Mouse (Mus musculus) spleen, adult 18-20 months (tissue): Measurements from ENCODE around the gene Ganab.
"Not testable (repeated sequence)": the region's sequence is repeated elsewhere in the genome, so short reads cannot be mapped to it uniquely, and the experiment has no call there.

Experiments used
- DNase-seq, 2 experiments: peaks; one replicate each; pipeline ENCODE4 v3.0.0; 2022; ENCODE audit warnings: mixed read lengths in 2 of 2

Ganab gene

DNA sequence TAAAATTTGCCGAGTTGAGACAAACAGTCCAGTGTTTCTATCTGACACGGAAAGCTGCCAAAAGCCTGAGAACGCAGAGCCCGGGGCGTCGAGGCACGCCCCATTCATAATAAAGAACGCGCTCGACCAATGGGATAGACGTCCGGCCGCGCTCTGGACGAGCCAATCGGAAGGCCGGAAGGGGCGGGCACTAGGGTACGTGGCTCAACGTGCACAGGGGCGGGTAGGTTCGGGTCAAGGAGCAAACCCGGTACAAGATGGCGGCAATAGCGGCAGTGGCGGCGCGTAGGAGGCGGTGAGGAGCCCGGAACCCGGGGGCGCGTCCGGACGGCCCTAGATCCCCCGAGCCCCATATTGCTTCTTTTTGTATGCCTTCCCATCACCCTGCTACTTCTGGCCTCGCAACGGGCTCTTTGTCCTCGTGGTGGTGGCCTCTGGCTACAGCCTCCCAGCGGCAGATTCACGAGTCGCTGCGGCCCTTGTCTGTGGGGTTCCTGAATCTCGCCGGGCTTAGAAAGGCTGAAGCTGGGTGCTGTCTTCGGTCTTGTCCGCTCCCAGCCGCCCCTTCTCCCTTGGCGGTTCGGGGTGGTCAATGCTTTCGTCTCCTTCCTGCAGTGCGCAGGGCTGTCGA is at the start of gene Ganab:
TSS of gene Ganab (plus strand) at position 207 of the 631 bp plus-strand sequence.
- peak; percentile 90 for DNase-seq

DNA sequence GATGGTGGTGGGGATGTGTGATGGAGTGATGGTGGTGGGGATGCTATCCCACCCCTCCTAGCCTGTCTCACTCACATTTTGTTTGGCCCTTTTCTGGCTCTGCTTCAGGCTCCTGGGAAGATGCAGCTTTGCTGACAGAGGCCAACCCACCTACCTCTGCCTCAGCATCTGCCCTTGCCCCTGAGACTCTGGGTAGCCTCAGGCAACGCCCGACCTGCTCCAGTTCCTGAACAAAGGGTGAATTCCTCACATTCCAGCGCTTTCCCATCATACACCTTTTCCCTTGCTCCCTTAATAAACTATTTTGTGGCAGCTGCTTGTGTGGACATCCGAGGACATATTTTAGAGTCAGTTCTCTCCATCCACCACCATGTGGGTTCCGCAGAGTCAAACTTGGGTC is 49.5 kb upstream of the Ganab start:
- no peak for DNase-seq

DNA sequence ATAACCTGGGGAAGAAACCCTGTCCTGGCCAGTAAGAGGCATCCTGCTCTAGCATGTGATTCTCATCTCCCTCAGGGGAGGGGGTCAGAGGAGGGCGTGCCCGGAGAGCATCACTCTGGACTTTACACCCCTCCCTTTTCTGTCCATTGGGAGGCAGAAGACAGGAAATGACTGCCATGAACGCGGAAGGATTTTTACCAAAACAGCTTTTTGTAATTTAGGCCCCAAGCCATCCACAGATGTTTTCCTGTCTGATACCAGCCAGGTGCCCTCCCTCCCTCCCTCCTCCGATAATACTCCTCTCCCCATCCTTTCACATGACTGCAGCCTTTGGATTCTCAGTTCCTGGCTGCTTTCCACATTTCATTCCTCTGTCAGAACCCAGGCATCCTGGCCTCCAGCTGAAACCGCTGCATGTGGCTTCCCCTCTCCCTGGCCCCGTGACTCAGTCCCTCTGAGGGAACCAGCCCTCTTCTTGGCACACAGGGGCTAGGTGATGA is 47.4 kb upstream of the Ganab start, which contains the start of gene Lrrn4cl:
TSS of gene Lrrn4cl (plus strand) at position 367 of the 500 bp plus-strand sequence.
- DNase-seq: no peak

DNA sequence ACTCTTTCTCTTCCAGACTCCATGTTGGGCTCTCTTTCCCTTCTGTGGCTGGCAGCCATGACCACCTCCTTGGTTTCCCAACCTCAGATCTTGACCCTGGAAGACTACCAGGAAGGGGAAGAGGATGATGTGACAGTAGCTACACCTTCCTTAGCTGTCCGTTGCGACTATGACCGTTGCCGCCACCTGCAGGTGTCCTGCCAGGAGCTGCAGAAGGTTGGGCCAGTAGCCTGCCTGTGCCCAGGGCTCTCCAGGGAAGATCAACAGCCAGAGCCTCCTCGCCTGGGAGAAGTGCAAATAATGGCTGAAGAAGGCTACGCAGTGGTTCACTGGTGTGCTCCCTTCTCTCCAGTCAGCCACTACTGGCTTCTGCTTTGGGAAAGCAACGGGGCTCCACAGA is 46.2 kb upstream of the Ganab start:
- DNase-seq: no peak

DNA sequence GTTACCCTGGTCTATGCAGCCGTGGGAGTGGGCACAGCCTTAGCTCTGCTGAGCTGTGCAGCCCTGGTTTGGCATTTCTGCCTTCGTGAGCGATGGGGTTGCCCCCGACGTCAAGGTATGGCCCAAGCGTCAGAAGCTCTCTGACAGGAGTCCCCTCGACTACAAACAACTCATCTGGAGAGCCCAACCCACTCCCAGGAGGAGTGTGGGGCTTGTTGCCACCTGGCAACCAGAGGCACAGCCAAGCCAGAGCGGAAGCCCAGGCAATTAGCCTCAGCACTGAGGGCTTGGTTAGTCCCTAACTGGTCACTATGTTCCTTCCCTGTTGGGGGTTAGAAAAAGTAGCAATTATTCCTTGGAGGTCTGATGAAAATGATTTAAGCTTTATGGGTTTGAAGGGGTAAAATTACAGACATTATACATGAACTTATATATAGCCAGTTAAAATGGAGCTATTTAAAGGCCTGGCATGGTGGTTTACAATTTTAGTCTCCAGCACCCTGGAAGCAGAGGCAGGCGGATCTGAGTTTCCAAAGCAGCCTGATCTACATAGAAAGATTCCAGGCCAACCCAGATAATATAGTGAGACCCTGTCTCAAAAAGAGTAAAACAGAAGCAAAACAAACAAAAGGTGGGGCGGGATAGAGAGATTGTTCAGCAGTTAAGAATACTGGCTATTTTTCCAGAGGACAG is 45.5 kb upstream of the Ganab start:
- DNase-seq: no peak

DNA sequence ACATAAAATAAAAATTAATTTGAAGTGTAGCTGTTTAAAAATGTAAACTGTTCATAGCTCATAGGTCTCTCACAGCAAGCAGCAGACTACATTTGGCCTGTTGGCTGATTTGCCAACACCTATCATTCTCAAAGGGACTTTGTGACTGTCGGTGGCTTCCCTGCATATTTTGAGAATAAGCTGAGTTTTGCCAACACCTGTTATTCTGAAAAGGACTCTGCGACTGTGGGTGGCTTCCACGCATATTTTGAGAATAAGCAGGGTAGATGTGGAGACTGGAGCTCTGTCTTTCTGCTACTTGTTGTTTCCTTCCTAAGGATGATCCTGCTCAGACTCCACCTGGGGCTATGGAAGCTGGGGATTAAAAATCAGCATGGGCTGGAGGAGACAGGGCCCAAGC is 44.8 kb upstream of the Ganab start:
- DNase-seq: no peak

DNA sequence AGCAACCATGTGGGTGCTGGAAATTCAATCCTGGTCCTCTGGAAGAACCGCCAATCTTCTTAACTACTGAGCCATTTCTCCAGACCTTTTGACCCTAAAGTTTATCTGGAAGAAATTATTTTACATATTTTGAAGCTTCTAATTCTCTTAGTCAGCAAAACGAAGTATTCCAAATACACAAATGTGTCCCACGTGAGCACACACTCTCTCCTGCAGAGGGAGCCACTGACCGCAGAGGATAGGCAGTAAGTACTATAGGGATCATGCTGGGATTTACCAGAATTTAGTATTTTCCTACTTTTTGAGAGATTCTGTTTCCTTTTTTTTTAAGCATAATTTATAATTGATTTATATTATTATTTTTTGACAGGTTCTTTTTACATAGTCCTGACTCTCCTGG is 40.2 kb upstream of the Ganab start:
- DNase-seq: peak in 1 of 2 experiments; percentile 32

DNA sequence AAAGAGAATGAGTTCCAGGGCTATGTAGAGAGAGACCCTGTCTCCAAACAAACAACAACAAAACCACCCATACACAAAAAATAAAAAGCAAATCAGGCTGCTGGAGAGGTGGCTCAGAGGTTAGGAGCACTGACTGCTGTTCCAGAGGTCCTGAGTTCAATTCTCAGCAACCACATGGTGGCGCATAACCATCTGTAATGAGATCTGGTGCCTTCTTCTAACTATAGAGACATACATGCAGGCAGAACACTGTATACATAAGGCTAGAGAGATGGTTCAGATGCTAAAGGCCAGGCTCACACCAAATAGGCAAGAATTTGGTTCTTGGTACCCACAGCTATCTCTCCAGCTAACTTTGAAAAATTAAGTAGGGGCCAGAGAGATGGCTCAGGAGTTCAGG is 38.9 kb upstream of the Ganab start:
- DNase-seq: peak in 1 of 2 experiments; percentile 52

DNA sequence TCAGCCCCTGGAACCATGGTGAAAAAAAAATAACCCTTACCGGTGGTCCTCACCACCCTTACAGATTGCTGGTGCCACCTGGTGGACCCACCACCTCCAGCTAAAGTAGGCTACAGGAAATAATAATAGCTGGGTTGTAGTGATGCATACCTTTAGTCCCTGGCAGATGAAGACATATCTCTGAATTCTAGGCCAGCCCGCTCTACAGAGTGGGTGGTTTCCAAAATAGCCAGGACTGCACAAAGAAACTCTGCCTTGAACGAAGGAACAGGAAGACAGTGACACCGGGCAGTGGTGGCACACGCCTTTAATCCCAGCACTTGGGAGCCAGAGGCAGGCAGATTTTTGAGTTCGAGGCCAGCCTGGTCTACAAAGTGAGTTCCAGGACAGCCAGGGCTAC is 33.6 kb upstream of the Ganab start:
- no peak for DNase-seq

DNA sequence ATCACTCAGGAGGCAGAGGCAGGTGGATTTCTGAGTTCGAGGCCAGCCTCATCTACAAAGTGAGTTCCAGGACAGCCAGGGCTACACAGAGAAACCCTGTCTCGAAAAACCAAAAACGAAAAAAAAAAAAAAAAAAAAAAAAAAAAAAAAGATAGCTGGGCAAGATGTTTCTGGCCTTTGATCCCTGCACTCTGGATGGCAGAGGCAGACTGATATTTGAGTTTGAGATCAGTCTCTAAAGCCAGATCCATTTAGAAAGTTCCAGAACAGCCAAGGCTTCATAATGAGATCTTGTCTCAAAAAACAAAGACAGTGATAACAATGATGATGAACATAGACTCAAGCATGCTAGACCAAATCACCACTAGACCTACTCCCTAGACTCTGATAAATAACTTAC is 27.5 kb upstream of the Ganab start:
- DNase-seq: not testable (repeated sequence)

DNA sequence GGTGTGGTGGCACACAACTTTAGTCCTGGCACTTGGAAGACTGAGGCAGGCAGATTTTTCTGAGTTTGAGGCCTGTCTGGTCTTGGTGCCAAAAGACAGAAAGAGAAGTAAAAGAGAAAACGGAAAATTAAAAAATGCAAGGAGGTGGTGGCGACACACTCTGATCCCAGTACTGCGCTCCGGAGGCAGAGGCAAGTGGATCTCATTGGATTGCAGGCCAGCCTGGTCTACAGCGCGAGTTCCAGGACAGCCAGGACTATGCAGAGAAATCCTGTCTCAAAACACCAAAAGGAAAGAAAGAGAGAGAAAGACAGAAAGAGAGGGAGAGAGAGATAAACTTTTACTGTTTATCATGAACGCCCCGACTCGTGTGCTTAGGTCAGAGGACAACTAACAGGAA is 27.0 kb upstream of the Ganab start:
- DNase-seq: no peak

DNA sequence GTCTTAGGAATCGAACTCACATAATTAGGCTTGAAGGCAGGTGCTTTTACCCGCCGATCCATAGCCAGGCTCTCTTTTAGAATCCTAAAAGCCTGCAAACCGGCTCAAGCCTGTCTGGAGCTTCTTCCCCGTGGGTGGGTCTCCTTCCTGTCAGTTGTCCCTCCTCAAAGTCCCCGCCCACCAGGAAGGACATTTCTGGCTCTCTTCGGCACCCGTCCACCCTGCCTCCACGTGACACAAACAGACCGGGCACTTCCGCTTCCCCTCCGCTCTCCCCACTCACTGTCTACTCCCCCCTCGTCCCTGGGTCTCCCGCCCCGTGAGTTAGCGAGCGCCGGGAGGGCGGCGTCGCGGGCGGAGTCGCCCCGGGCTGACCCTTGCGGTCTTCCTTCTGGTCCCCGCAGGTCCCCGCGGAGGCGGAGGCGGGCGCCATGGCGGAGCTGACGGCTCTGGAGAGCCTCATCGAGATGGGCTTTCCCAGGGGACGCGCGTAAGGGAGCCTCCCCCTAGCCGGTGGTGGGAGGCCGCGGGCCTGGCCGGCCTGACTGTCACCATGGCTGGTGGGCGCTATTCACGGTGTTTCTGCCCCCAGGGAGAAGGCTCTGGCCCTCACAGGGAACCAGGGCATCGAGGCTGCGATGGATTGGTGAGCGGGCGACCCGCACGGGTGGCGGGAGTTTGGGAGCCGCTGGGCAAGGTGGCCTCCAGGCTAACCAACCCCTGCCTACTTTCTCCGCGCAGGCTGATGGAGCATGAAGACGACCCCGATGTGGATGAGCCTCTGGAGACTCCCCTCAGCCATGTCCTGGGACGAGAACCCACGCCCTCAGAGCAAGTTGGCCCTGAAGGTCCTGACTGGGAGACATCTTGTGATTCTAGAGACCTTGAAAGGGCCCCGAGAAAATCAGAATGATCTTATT is 26.3 kb upstream of the Ganab start, which contains the start of gene Ubxn1:
TSS of gene Ubxn1 (plus strand) at position 230 of the 920 bp plus-strand sequence.
- peak; percentile 92 to 93 for DNase-seq

DNA sequence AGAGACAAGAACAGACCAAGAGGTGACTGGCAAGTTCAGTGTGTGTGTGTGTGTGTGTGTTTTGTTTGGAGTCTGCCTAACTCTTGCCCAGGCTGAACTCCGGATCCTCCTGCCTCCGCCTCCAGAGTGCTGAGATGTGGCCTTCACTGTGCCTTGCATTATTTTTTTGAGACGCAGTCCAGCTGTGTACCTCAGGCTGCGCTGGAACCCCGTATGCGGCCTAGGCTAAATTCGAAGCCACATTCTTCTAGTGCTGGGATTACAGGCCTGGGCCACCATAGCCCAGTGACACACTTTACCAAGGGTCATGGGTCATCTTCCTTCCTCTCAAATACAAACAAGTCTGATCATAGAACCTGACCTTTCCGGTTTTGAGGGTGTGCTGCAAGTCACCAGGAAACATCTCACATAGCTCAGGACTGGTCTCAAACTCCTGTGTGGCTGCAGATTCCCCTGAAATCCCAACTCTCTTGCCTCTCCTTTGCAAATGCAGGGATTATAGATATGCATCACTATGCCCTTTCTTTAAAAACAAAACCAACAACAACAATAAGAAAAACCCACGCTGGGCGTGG is 25.5 kb upstream of the Ganab start:
- no peak for DNase-seq

DNA sequence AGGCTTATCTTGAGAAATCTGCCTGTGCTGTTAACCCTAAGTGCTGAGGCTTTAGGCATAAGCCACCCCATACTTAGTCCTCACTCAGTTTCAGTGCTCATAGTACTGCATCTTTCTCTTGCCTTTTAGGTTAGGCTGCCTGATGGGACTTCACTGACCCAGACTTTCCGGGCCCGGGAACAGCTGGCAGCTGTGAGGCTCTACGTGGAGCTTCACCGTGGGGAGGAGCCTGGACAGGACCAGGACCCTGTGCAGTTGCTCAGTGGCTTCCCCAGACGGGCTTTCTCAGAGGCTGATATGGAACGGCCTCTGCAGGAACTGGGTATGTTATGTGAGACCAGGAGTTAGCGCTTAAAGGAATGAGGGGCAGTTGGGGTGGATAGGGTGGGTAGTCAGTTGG is 22.8 kb upstream of the Ganab start:
- DNase-seq: no peak

DNA sequence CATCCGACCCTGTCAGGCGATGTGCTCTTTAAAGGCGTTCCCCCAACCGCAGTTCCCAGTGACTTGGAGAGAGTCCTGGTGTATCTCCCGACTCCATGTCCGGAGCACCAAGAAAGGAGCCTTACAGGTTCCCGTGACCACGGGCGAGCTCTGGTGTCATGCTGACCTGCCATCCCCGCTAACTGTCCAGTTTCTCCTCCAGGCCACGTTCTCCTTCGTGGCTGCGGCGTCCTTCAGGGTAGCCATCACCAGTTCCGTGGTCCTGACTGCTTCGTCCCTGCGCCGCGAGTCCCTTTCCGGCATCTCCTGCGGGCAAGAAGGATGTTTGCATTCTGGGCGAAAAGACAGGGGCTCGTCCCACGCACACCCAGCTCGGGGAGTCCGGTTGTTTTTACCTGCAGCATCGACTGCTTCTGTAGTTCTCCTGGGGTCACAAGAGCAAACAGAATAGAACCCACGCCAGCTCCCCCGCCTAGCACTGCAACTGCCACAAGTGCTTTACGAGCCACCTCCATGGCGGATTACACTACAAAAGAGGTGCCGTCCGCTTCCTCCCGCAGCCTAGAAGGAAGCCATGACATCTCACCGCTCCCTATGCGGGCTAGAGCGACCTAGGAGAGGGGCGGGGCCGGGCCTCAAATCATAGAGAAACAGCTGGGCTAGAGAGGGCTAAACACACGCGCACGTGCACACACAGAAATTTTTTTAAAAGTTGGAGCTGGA is 17.4 kb upstream of the Ganab start, which contains the start of gene Uqcc3:
TSS of gene Uqcc3 (minus strand) at position 613 of the 723 bp plus-strand sequence.
- DNase-seq: peak; percentile 80 to 88

DNA sequence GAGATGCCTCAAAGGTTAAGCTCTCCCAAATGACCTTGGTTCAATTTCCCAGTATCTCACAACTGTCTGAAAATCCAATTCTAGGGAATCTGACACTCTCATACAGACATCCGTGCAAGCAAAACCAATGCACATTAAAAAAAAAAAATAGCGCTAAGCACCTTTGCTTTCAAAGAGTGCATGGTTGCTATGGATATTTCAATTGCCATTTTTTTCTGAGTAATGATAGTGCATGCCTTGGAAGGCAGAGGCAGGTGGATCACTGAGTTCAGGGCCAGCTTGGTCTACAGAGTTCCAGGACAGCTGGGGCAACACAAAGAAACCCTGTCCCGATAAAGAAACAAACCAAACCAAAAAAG is 16.9 kb upstream of the Ganab start:
- DNase-seq: no peak

DNA sequence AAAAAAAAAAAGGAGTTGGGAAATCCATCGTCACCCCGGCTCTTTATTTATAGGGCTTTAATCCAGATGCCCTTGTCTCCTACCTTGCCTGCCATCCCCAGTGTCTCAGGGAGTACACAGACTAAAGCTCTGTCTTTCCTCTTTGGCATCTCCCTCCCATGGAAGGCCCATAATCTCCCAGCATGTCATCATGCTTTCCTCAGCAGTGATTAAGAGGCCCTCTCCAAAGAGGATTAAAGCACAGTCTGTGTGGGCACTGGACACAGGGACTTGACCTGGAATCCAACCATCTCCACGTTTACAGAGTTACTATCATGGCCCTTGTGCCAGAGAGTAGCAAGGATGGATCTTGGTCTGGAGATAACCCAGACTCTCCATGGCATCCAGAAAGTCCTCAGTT is 14.3 kb upstream of the Ganab start, which contains the start of the genes Lbhd1 and Gm49403:
TSS of gene Lbhd1 (plus strand) at position 117 of the 400 bp plus-strand sequence.
TSS of gene Gm49403 (plus strand) at position 315 of the 400 bp plus-strand sequence.
- no peak for DNase-seq

DNA sequence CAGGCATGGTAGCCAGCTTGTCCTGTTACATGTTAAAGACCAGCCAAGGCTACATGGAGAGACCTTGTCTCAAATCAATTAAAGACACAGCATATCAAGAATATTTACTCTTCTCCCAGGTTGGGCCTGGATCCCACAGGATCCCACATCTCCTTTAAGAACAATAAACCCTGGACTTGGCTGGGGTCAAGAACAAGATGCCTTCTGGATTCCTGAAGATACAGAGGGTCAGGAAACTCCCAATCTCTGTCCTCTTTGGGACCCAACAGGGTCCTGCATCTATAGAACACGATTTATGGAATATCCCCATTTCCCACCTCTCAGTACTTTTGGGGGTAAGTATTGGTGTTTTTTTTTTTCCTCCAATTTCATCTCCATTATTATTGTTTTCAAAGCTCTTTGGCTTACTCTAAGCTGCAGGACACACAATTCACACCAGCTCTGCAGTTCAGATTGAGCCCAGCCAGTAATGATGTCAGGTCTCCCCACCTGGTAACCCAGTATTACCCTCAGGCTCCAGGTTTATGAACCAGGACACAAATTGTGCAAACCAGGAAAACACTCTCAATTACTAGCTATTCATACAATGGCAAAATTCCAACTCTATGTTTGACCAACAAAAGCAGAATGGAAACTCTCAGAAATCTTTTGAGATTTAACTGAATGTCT is 10.8 kb upstream of the Ganab start:
- no peak for DNase-seq

DNA sequence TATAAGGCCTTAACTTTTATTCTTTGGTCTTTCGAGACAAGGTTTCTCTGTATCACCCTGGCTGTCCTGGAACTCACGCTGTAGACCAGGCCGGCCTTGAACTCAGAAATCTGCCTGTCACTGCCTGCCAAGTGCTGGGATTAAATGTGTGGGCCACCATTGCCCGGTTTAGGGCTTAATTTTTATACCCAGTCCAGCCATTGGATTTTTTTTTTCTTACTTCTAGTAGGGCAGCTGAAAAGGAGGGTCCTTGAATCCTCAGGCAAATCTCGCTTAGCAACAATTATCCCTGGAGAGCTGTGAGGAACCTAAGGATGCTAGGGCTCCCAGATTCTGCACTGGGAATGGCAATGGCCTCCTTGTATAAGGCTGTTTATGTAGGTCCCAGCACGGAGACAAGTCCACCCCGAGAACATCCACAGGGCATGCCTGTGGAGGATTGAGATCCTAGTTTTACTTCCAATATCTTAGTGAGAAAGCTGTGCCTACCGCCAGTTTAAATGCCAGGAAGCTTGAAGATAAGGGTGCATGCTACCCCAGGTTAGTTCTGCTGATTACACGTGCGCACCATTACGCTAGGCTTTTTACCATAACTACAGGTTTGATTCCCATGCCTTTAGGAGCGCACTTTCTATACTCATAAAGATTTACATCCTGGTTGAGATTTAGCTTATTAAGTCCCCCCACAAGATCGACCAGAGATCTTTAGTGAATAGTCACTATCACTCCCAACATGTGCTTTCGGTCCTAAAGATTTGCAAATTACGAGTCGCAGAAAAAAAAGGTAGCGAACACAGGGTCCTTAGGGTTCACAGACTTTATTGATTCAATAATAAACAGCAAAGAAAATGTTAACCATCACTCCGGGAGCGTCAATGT is 10.0 kb upstream of the Ganab start:
- DNase-seq: no peak
